Mouse (Mus musculus) ovary, postnatal 36 days (tissue): ENCODE data around the gene Klf6.

Source experiments
- DNase-seq: peaks from one replicate; pipeline ENCODE4 v3.0.0; 2022; ENCODE audit warnings: low spot score, mixed read lengths

Gene Klf6

GRCm38 (mm10) chr13:5861157-5862002, at the start of gene Klf6:
Klf6 (plus strand) TSS chr13:5861482.
- DNase-seq = peak; percentile 99

GRCm38 (mm10) chr13:5813433-5813832, 47.8 kb upstream of the Klf6 start:
- no peak for DNase-seq

GRCm38 (mm10) chr13:5817250-5817649, 44.0 kb upstream of the Klf6 start:
- no peak for DNase-seq

- DNase-seq = no peak
These were observed 42.1 kb upstream of the Klf6 start for GRCm38 (mm10) chr13:5819173-5819572.

GRCm38 (mm10) chr13:5822586-5822985, 38.7 kb upstream of the Klf6 start:
- DNase-seq = no peak

- no peak for DNase-seq
These were observed 38.1 kb upstream of the Klf6 start for GRCm38 (mm10) chr13:5823150-5823549.

GRCm38 (mm10) chr13:5824189-5824815, 37.0 kb upstream of the Klf6 start:
- no peak for DNase-seq

GRCm38 (mm10) chr13:5826170-5826827, 35.0 kb upstream of the Klf6 start:
- DNase-seq = no peak

- DNase-seq = no peak
These were observed 29.3 kb upstream of the Klf6 start for GRCm38 (mm10) chr13:5831976-5832375.

- DNase-seq = no peak
These were observed 24.0 kb upstream of the Klf6 start for GRCm38 (mm10) chr13:5837174-5837777.

GRCm38 (mm10) chr13:5841418-5841817, 19.9 kb upstream of the Klf6 start:
- no peak for DNase-seq

- DNase-seq = no peak
These were observed 18.4 kb upstream of the Klf6 start for GRCm38 (mm10) chr13:5842911-5843310.

- no peak for DNase-seq
These were observed 17.5 kb upstream of the Klf6 start for GRCm38 (mm10) chr13:5843829-5844228.

GRCm38 (mm10) chr13:5844338-5844737, 16.9 kb upstream of the Klf6 start:
- no peak for DNase-seq

GRCm38 (mm10) chr13:5845161-5845590, 16.1 kb upstream of the Klf6 start:
- DNase-seq = peak; percentile 35

- no peak for DNase-seq
These were observed 15.7 kb upstream of the Klf6 start for GRCm38 (mm10) chr13:5845605-5846004.

- no peak for DNase-seq
These were observed 14.4 kb upstream of the Klf6 start for GRCm38 (mm10) chr13:5846860-5847259.

GRCm38 (mm10) chr13:5847736-5848135, 13.5 kb upstream of the Klf6 start:
- no peak for DNase-seq

GRCm38 (mm10) chr13:5860651-5861156, 578 bp upstream of the Klf6 start:
- DNase-seq = no peak

- peak; percentile 20 for DNase-seq
These were observed 832 bp downstream of the Klf6 start for GRCm38 (mm10) chr13:5862003-5862625.

- DNase-seq = no peak
These were observed 1.5 kb downstream of the Klf6 start for GRCm38 (mm10) chr13:5862626-5863407.
